Mouse (Mus musculus) CH12.LX (cell line): ENCODE measurements at regions not wholly inside any gene's neighbourhood (a gene's known extent, or its start where the extent isn't known, plus 50 kb on each side); places are given as distances from the start of the nearest gene placed in this dataset.

Experiments used
- DNase-seq: peaks from one replicate; pipeline ENCODE4 v3.0.0-alpha.2; 2013; ENCODE audit errors: extremely low read depth
- H3K27ac ChIP-seq: 2 replicates; pipeline ENCODE4 v1.5.1; 2012; ENCODE audit warnings: low read depth, mild to moderate bottlenecking, control low read depth, moderate library complexity; ENCODE audit not compliant: insufficient read depth
- H3K27me3 ChIP-seq: replicated peaks from 2 replicates; pipeline ENCODE3; 2012; ENCODE audit warnings: inconsistent platforms
- H3K36me3 ChIP-seq, 2 experiments: replicated peaks in 1 of 2; 2 replicates each; pipeline versions ENCODE3 to v1.6.1; 2012; ENCODE audit warnings: inconsistent platforms in 1 of 2, low read length in 1 of 2, mild to moderate bottlenecking in 1 of 2, mixed read lengths in 1 of 2, moderate library complexity in 1 of 2; ENCODE audit not compliant: control insufficient read depth in 1 of 2, insufficient read depth in 1 of 2
- H3K4me1 ChIP-seq, 2 experiments: 2 replicates each; pipeline ENCODE4 v1.6.1; 2012; ENCODE audit warnings: inconsistent platforms in 1 of 2, moderate library complexity in 1 of 2; ENCODE audit not compliant: insufficient read depth in 2 of 2, control insufficient read depth in 1 of 2
- H3K4me2 ChIP-seq: 2 replicates; pipeline ENCODE4 v1.6.1; 2012; ENCODE audit warnings: low read depth, mild to moderate bottlenecking, control low read depth; ENCODE audit not compliant: poor library complexity, insufficient read depth, severe bottlenecking
- H3K4me3 ChIP-seq, 3 experiments: fragments of 150-350 bp in 1 of 3; sonication (generic) in 1 of 3; replicated peaks in 1 of 3; 2 replicates each; pipeline versions ENCODE3 to v1.5.1; 2011 to 2012; ENCODE audit warnings: low read depth in 2 of 3, low read length in 2 of 3, mild to moderate bottlenecking in 2 of 3, moderate library complexity in 2 of 3, control low read depth in 1 of 3, improper control_type of control experiment in 1 of 3, inconsistent platforms in 1 of 3, mixed read lengths in 1 of 3; ENCODE audit not compliant: poor library complexity in 1 of 3
- H3K79me2 ChIP-seq: replicated peaks from 2 replicates; pipeline ENCODE4 v1.6.1; 2012; ENCODE audit warnings: mild to moderate bottlenecking, moderate library complexity; ENCODE audit not compliant: control insufficient read depth, poor library complexity, insufficient read depth, severe bottlenecking; ENCODE audit errors: extremely low read depth
- H3K9ac ChIP-seq: 2 replicates; pipeline ENCODE4 v1.6.1; 2012; ENCODE audit warnings: low read depth, mild to moderate bottlenecking, control low read depth, moderate library complexity; ENCODE audit not compliant: insufficient read depth
- H3K9me3 ChIP-seq: replicated peaks from 2 replicates; pipeline ENCODE3; 2012; ENCODE audit warnings: low read length, inconsistent platforms, mixed read lengths
- BHLHE40 ChIP-seq: IDR thresholded peaks from 2 replicates; pipeline ENCODE4 v1.6.1; 2011; ENCODE audit warnings: mild to moderate bottlenecking, low read depth, low read length, improper control_type of control experiment
- CHD1 ChIP-seq: IDR thresholded peaks from 2 replicates; pipeline ENCODE4 v1.6.1; 2012; ENCODE audit warnings: low read depth, low read length, improper control_type of control experiment, inconsistent platforms
- CTCF ChIP-seq, 2 experiments: IDR thresholded peaks in 1 of 2; conservative IDR thresholded peaks in 1 of 2; 2 replicates each; pipeline ENCODE4 v1.5.1; 2011 to 2012; ENCODE audit warnings: low read depth in 2 of 2, low read length in 2 of 2, improper control_type of control experiment in 1 of 2, inconsistent platforms in 1 of 2, mild to moderate bottlenecking in 1 of 2, moderate library complexity in 1 of 2
- ELF1 ChIP-seq: IDR thresholded peaks from 2 replicates; pipeline ENCODE4 v1.6.1; 2014; ENCODE audit warnings: low read depth, mild to moderate bottlenecking, inconsistent platforms, low read length, improper control_type of control experiment
- ETS1 ChIP-seq: conservative IDR thresholded peaks from 2 replicates; pipeline ENCODE4 v1.6.1; 2012; ENCODE audit warnings: low read depth, mild to moderate bottlenecking, inconsistent platforms, low read length, improper control_type of control experiment, moderate library complexity
- GABPA ChIP-seq: IDR thresholded peaks from 2 replicates; pipeline ENCODE4 v1.6.1; 2012; ENCODE audit warnings: low read depth, low read length, improper control_type of control experiment, inconsistent platforms; ENCODE audit not compliant: insufficient replicate concordance
- HCFC1 ChIP-seq: IDR thresholded peaks from 2 replicates; pipeline ENCODE4 v1.6.1; 2012; ENCODE audit warnings: low read depth, mild to moderate bottlenecking, inconsistent platforms, low read length, improper control_type of control experiment
- IRF4 ChIP-seq: IDR thresholded peaks from 2 replicates; pipeline ENCODE4 v1.6.1; 2014; ENCODE audit warnings: low read depth, mild to moderate bottlenecking, inconsistent platforms, low read length, improper control_type of control experiment
- JUN ChIP-seq: IDR thresholded peaks from 2 replicates; pipeline ENCODE4 v1.6.1; 2011; ENCODE audit warnings: low read depth, mild to moderate bottlenecking, low read length, improper control_type of control experiment, moderate library complexity; ENCODE audit not compliant: insufficient read depth
- JUND ChIP-seq: conservative IDR thresholded peaks from 2 replicates; pipeline ENCODE4 v1.6.1; 2011; ENCODE audit warnings: low read depth, low read length, improper control_type of control experiment
- MAZ ChIP-seq: IDR thresholded peaks from 2 replicates; pipeline ENCODE4 v1.6.1; 2012; ENCODE audit warnings: low read depth, mild to moderate bottlenecking, inconsistent platforms, low read length, improper control_type of control experiment, moderate library complexity
- MEF2A ChIP-seq: IDR thresholded peaks from 2 replicates; pipeline ENCODE4 v1.6.1; 2014; ENCODE audit warnings: low read depth, mild to moderate bottlenecking, inconsistent platforms, low read length, improper control_type of control experiment, borderline replicate concordance
- MYC ChIP-seq: IDR thresholded peaks from 2 replicates; pipeline ENCODE4 v1.6.1; 2011; ENCODE audit warnings: low read depth, mild to moderate bottlenecking, improper control_type of control experiment, low read length
- NELFE ChIP-seq: IDR thresholded peaks from 2 replicates; pipeline ENCODE4 v1.6.1; 2011; ENCODE audit warnings: low read depth, low read length, improper control_type of control experiment
- PAX5 ChIP-seq: IDR thresholded peaks from 2 replicates; pipeline ENCODE4 v1.6.1; 2012; ENCODE audit warnings: low read length, inconsistent platforms, mixed read lengths
- POLR2A ChIP-seq: IDR thresholded peaks from 2 replicates; pipeline ENCODE4 v1.6.1; 2011; ENCODE audit warnings: low read depth, mild to moderate bottlenecking, improper control_type of control experiment, low read length
- RAD21 ChIP-seq: IDR thresholded peaks from 2 replicates; pipeline ENCODE4 v1.6.1; 2011; ENCODE audit warnings: low read depth, mild to moderate bottlenecking, low read length, improper control_type of control experiment, moderate library complexity
- RCOR1 ChIP-seq: conservative IDR thresholded peaks from 2 replicates; pipeline ENCODE4 v1.6.1; 2012; ENCODE audit warnings: low read depth, mild to moderate bottlenecking, inconsistent platforms, low read length, improper control_type of control experiment
- SMC3 ChIP-seq: IDR thresholded peaks from 2 replicates; pipeline ENCODE4 v1.6.1; 2011; ENCODE audit warnings: low read depth, low read length, improper control_type of control experiment
- USF1 ChIP-seq: IDR thresholded peaks from 2 replicates; pipeline ENCODE4 v1.6.1; 2014; ENCODE audit warnings: low read depth, mild to moderate bottlenecking, inconsistent platforms, low read length, improper control_type of control experiment
- USF2 ChIP-seq: conservative IDR thresholded peaks from 2 replicates; pipeline ENCODE4 v1.6.1; 2011; ENCODE audit warnings: low read depth, low read length, improper control_type of control experiment
- ZC3H11A ChIP-seq: IDR thresholded peaks from 2 replicates; pipeline ENCODE4 v1.6.1; 2012; ENCODE audit warnings: low read depth, mild to moderate bottlenecking, inconsistent platforms, low read length, improper control_type of control experiment
- ZNF384 ChIP-seq: IDR thresholded peaks from 2 replicates; pipeline ENCODE4 v1.6.1; 2012; ENCODE audit warnings: low read depth, low read length, improper control_type of control experiment, inconsistent platforms
- dilution Hi-C: fragments of 300-500 bp; cut with MboI; formaldehyde crosslinking; loops from 2 replicates; pipeline ENCODE4 v1.14.3; 2020; ENCODE audit warnings: low sequenced_read_pairs; ENCODE audit not compliant: extremely low pct_unique_long_range_greater_than_20kb, extremely low pct_ligation_motif_present
- in situ Hi-C: fragments of 300-500 bp; cut with MboI; formaldehyde crosslinking; loops from 3 replicates; pipeline ENCODE4 v1.14.3; 2019; ENCODE audit warnings: low sequenced_read_pairs, low pct_ligation_motif_present, low pct_unique_long_range_greater_than_20kb, mixed read lengths

GRCm38 (mm10) chr16:30163303-30163702, 99.1 kb downstream of the Hes1 start:
- H3K4me2 ChIP-seq, result no peak overlapping the region
- in situ Hi-C loops, result no loop called here

GRCm38 (mm10) chr16:30165667-30166180, 101.5 kb downstream of the Hes1 start:
- no peak for DNase-seq
- Histone ChIP-seq H3K4me2 (no peak overlapping the region), H3K9ac (no peak overlapping the region), H3K27me3 (peaks cover 4% of the 10 kb centered on the region), H3K4me1 (peaks cover 6% of the 10 kb centered on the region in 2 experiments; a peak in 3 of 4 replicates), H3K27ac (no peak overlapping the region), H3K36me3 (no peaks in the 10 kb centered on the region), H3K79me2 (no peaks in the 10 kb centered on the region), H3K4me3 (no peak overlapping the region), H3K9me3 (peaks cover 3% of the 10 kb centered on the region)
- no peak for TF ChIP-seq POLR2A
- no peak for TF ChIP-seq GABPA
- TF ChIP-seq CTCF (conservative IDR thresholded peaks at IDR 0.05 in 1 of 2, IDR thresholded peaks at IDR 0.05 in 1 of 2; ENCODE audit: low read depth in 2 of 2, low read length in 2 of 2), result peak in 1 of 2 experiments; percentile 39; a peak in 2 of 4 replicates
- dilution Hi-C loops (no loop called here), in situ Hi-C loops (no loop called here)

More at GRCm38 (mm10) chr16:30163303-30163702, 99.1 kb downstream of the Hes1 start:
- Histone ChIP-seq H3K4me3 (no peak overlapping the region), H3K4me1 (peaks cover 6 to 14% of the 10 kb centered on the region in 2 experiments), H3K9ac (no peak overlapping the region), H3K9me3 (peaks cover 3% of the 10 kb centered on the region), H3K36me3 (no peaks in the 10 kb centered on the region), H3K27ac (no peak overlapping the region), H3K79me2 (no peaks in the 10 kb centered on the region), H3K27me3 (no peaks in the 10 kb centered on the region)
- no peak for TF ChIP-seq HCFC1
- TF ChIP-seq MEF2A, result no peak
- no peak for TF ChIP-seq BHLHE40
- no peak for TF ChIP-seq ELF1
- TF ChIP-seq IRF4, result no peak
- DNase-seq, result no peak
- dilution Hi-C loops, result no loop called here

GRCm38 (mm10) chr16:30171381-30172079, 95.8 kb downstream of the Cpn2 start:
- dilution Hi-C loops (no loop called here), in situ Hi-C loops (no loop called here)
- no peak overlapping the region for H3K9ac ChIP-seq
- peaks cover 13 to 15% of the 10 kb centered on the region in 2 experiments for H3K4me1 ChIP-seq
- peaks cover 15% of the 10 kb centered on the region for H3K27me3 ChIP-seq
- H3K27ac ChIP-seq, result no peak overlapping the region
- H3K4me2 ChIP-seq, result no peak overlapping the region
- DNase-seq, result no peak
- H3K4me3 ChIP-seq, result no peak overlapping the region
- H3K36me3 ChIP-seq, result no peaks in the 10 kb centered on the region
- TF ChIP-seq USF2, result no peak
- no peak for TF ChIP-seq CTCF (conservative IDR thresholded peaks at IDR 0.05 in 1 of 2, IDR thresholded peaks at IDR 0.05 in 1 of 2; ENCODE audit: low read depth in 2 of 2, low read length in 2 of 2)
- TF ChIP-seq SMC3, result no peak
- TF ChIP-seq NELFE, result no peak
- TF ChIP-seq IRF4, result no peak
- no peak for TF ChIP-seq POLR2A
- TF ChIP-seq JUN, result no peak
- no peak for TF ChIP-seq ELF1
- no peak for TF ChIP-seq MYC
- no peak for TF ChIP-seq ZC3H11A
- no peak for TF ChIP-seq RAD21
- TF ChIP-seq MAZ, result no peak
- no peak for TF ChIP-seq CHD1
- no peak for TF ChIP-seq ETS1
- no peak for TF ChIP-seq GABPA
- no peak for TF ChIP-seq JUND
- no peak for TF ChIP-seq ZNF384
- no peak for TF ChIP-seq RCOR1
- TF ChIP-seq USF1, result no peak
- TF ChIP-seq PAX5, result no peak
- TF ChIP-seq, all 38 proteins: peak for 0
- Histone ChIP-seq H3K9me3 (no peaks in the 10 kb centered on the region), H3K79me2 (no peaks in the 10 kb centered on the region)
